ENCODE assay signal across 34 mouse cellular contexts in the genomic region with DNA sequence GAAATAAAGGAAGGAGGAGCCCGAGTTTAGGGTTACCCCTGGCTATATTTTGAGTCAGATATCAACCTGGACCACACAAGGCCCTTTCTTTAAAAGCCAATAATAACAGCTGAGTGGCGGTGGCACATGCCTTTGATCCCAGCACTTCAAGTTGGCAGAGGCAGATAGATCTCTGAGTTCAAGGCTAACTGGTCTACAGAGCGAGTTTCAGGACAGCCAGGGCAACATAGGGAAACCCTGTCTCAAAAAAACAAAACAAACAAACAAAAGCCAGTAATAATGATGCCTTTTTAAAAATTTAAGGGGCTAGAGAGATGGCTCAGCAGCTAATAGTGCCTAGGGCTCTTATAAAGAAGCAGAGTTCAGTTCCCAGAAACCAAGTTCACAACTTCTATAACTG. TPM values are rescaled to one million over a fixed set of nuclear protein-coding genes. Genes with fewer than 3 reads are reported as not detected.
"Had no signal": no experiment of that assay in that cellular context is flagged by ENCODE, and none has a peak within 500 bp of the region (broad histone marks: within the 10 kb centered on the region; RNA-seq: fewer than 3 reads in every experiment).

No protein-coding gene starts in this region.

- H3K36me3 ChIP-seq: limb, embryonic 10.5 days; limb, embryonic 12.5 days; limb, embryonic 13.5 days; limb, embryonic 15.5 days; liver, embryonic 13.5 days; liver, embryonic 15.5 days; lung, embryonic 15.5 days; midbrain, embryonic 12.5 days; midbrain, embryonic 13.5 days; midbrain, embryonic 15.5 days; neural tube, embryonic 12.5 days had no signal

- H3K9me3 ChIP-seq: limb, embryonic 10.5 days; limb, embryonic 13.5 days; limb, embryonic 15.5 days; liver, embryonic 13.5 days; liver, embryonic 15.5 days; lung, embryonic 15.5 days; midbrain, embryonic 12.5 days; midbrain, embryonic 13.5 days; midbrain, embryonic 15.5 days; neural tube, embryonic 12.5 days had no signal

- H3K9ac ChIP-seq: limb, embryonic 12.5 days; limb, embryonic 13.5 days; limb, embryonic 15.5 days; liver, embryonic 13.5 days; liver, embryonic 14.5 days; liver, embryonic 15.5 days; liver, postnatal 0 days; lung, embryonic 14.5 days; lung, embryonic 15.5 days; midbrain, embryonic 12.5 days; midbrain, embryonic 13.5 days; midbrain, embryonic 15.5 days; neural tube, embryonic 12.5 days had no signal

- H3K4me2 ChIP-seq: limb, embryonic 12.5 days; limb, embryonic 13.5 days; limb, embryonic 15.5 days; liver, embryonic 11.5 days; liver, embryonic 13.5 days; liver, embryonic 15.5 days; lung, embryonic 14.5 days; lung, embryonic 15.5 days; midbrain, embryonic 12.5 days; midbrain, embryonic 13.5 days; midbrain, embryonic 15.5 days; neural tube, embryonic 12.5 days had no signal

- H3K27ac ChIP-seq: left cerebral cortex, adult 2 months; limb, embryonic 10.5 days; limb, embryonic 12.5 days; limb, embryonic 13.5 days; limb, embryonic 15.5 days; liver, embryonic 13.5 days; liver, embryonic 14.5 days; liver, embryonic 15.5 days; lung, embryonic 15.5 days; macrophage; midbrain, embryonic 12.5 days; midbrain, embryonic 13.5 days; midbrain, embryonic 15.5 days; neural tube, embryonic 12.5 days had no signal

- H3K4me3 ChIP-seq: left cerebral cortex, adult 2 months; limb, embryonic 10.5 days; limb, embryonic 12.5 days; limb, embryonic 13.5 days; limb, embryonic 15.5 days; liver, embryonic 13.5 days; liver, embryonic 15.5 days; lung, embryonic 15.5 days; megakaryocyte, embryonic 14.5 days; midbrain, embryonic 12.5 days; midbrain, embryonic 13.5 days; midbrain, embryonic 15.5 days; myocyte; neural tube, embryonic 12.5 days had no signal

- ATAC-seq: liver, postnatal 0 days; lung, postnatal 0 days; midbrain, embryonic 13.5 days; midbrain, embryonic 15.5 days; midbrain, embryonic 16.5 days had no signal

- DNase-seq: left cerebral cortex, postnatal 4 days; liver; liver, embryonic 13.5 days; liver, postnatal 0 days; lung, adult 18-20 months; lung, adult 2 months; lung, embryonic 14.5 days; lung, postnatal 10 days; lung, postnatal 14 days; lung, postnatal 36 days; lung, postnatal 4 days; midbrain, embryonic 14.5 days had no signal

RNA-seq across cellular contexts. Expression of a gene that starts 4.1 kb away (rescaled TPM):
- total RNA-seq: megakaryocyte progenitor cell, adult 5-6 weeks; megakaryocyte, adult 5-6 weeks; monocyte, adult 5-6 weeks had no signal
- polyA plus RNA-seq: liver, embryonic 13.5 days; macrophage had no signal

RNA-seq across cellular contexts. Expression of a gene that starts 16.6 kb away (rescaled TPM):
- total RNA-seq: megakaryocyte progenitor cell, adult 5-6 weeks; megakaryocyte, adult 5-6 weeks; megakaryocyte-erythroid progenitor cell, adult 5-6 weeks; monocyte, adult 5-6 weeks had no signal
